ENCODE assay signal across 8 mouse cellular contexts in the genomic region with DNA sequence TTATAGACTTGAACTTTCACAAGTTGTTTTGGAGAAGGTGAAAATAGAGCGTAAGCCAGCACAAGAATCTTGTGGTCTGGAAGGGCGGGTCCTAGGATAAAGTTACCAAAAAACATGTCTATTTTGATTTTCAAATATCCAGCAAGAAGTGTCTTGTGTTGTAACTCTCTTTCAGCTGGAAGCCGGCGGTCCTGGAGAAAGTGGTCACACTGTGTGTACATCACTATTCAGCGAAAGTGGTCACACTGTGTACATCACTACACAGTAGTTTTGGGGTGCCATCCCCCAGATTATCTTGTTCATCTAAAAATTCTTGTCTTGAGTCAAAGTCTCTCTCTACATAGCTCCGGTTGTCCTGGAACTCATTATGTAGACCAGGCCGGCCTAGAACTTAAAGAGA.
"Had no signal": no experiment of that assay in that cellular context is flagged by ENCODE, and none has a peak within 500 bp of the region (broad histone marks: within the 10 kb centered on the region; RNA-seq: fewer than 3 reads in every experiment).

No protein-coding gene starts in this region.

- H3K4me3 ChIP-seq: midbrain, embryonic 12.5 days; midbrain, embryonic 15.5 days; neural tube, embryonic 12.5 days; stomach, embryonic 15.5 days had no signal

- H3K9me3 ChIP-seq: megakaryocyte, embryonic 14.5 days; midbrain, embryonic 12.5 days; midbrain, embryonic 15.5 days; neural tube, embryonic 12.5 days; stomach, embryonic 15.5 days had no signal

- H3K4me1 ChIP-seq: midbrain, embryonic 12.5 days; midbrain, embryonic 15.5 days; neural tube, embryonic 12.5 days had no signal

- H3K27me3 ChIP-seq: megakaryocyte, embryonic 14.5 days; midbrain, embryonic 12.5 days; midbrain, embryonic 15.5 days; neural tube, embryonic 12.5 days; stomach, embryonic 15.5 days had no signal

- H3K27ac ChIP-seq: macrophage; midbrain, embryonic 12.5 days; midbrain, embryonic 15.5 days; neural tube, embryonic 12.5 days; stomach, embryonic 15.5 days; stomach, postnatal 0 days had no signal

- DNase-seq: right cerebral cortex, postnatal 14 days had no signal
